Mouse (Mus musculus): ENCODE results near the gene Parp3.
"Not testable (repeated sequence)": the region's sequence is repeated elsewhere in the genome, so short reads cannot be mapped to it uniquely, and the experiment has no call there.

Gene Parp3

DNA sequence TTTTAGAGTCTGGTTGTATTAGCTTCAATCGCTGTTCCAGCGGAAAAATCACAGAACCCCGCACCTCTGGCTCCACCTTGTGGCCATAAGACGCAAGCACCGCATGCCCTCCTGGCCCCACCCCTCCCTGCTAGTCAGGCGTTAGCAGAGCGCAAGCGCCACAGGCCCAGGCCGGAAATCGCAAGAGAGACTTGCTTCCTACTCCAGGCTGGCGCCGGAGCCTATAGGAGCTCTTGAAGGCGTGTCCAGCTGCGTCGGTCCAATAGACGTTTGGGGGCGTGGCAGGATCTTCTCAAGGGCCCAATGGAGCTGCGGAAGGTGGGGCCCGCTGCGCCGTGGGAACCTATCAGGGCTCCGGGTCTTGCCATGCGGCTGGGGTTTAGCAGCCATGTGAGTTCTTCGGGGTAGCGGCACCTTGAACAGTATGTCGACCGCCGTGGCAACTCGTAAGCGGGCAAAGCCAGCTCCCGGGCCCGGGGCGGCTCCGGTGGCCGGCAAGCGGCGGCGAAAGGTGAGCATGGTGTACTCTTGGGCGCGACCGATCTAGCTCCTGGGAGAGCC lies at the start of gene Parp3:
TSS of gene Parp3 (minus strand) at position 26 of the 561 bp plus-strand sequence.
- peak; percentile 100 for DNase-seq (ENCODE audit: low read depth, low spot score)

DNA sequence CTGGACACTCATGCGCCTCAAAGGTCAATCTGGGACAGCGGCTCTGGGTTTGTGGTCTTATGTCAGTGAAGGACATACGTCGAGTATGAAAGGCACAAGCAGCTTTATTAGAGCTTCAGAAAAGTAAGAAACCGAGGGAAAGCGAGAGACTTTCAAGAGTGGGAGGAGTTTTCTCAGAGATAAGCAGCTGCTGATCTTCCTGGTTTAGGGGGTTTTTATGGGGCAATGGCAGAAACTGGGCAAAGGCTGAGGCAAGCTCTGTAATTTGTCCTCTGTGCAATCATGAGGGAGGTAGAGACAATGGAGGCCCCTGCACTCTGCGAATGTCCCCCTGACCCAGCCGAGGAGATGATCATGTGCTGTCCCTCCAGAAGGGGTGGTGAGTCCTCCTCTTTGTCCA lies 43.2 kb upstream of the Parp3 start:
- DNase-seq (ENCODE audit: low read depth, low spot score): no peak

DNA sequence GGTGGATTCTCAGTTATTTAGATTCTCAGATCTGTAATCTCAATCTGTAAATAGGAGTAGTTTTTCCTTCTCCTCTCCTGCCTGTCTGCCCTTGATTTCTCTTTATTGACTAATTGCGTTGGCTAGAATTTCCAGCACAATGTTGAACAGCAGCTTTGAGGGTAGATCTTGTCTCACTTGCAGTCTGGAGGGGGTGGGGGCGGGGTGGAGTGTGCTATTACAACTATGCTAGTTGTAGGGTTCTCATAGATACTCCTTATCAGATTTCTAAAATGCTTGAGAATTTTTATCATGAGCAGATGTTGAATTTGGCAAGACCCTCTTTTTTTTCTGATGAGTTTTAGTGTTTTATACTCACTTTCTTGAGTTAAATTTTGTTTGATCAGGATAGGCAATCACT lies 42.7 kb upstream of the Parp3 start:
- DNase-seq (ENCODE audit: low read depth, low spot score): no peak

DNA sequence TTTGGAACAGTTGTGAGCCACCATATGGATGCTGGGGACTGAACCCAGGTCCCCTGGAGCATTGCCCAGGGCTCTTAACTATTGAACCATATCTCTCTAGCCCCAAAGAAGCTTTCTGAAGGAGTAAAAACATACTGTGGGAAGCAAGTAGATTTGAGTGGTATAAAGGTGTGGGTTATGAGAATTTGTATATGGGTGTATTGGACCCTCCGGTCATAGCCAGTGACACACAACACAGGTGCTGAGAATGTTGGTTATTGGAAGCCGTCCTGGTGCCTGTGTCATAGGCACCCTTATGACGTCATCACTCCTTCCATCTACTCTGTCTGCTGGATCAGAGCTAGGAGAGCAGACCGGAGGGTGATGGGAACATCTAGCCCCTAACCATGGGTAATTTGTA lies 37.5 kb upstream of the Parp3 start, which contains the start of gene Iqcf5:
TSS of gene Iqcf5 (plus strand) at position 301 of the 400 bp plus-strand sequence.
- DNase-seq (ENCODE audit: low read depth, low spot score): no peak

DNA sequence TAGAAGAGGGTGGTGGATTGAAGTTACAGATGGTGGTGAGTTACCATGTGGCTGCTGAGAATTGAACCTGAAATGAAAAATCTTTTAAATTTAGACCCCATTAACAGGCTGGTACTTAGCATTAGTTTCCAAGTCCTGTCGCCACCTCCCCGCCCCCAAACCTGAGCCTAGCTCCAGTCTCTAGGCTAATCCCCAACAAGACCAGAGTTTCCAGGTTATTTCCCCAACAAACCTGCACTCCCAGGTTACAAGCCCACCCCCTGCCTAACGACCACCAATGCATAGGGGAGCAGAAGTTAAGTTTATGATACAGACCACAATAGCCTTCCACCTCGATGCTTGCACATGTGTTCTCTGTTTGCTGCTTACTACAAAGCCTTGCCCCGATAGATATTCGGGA lies 36.8 kb upstream of the Parp3 start:
- DNase-seq (ENCODE audit: low read depth, low spot score): no peak

DNA sequence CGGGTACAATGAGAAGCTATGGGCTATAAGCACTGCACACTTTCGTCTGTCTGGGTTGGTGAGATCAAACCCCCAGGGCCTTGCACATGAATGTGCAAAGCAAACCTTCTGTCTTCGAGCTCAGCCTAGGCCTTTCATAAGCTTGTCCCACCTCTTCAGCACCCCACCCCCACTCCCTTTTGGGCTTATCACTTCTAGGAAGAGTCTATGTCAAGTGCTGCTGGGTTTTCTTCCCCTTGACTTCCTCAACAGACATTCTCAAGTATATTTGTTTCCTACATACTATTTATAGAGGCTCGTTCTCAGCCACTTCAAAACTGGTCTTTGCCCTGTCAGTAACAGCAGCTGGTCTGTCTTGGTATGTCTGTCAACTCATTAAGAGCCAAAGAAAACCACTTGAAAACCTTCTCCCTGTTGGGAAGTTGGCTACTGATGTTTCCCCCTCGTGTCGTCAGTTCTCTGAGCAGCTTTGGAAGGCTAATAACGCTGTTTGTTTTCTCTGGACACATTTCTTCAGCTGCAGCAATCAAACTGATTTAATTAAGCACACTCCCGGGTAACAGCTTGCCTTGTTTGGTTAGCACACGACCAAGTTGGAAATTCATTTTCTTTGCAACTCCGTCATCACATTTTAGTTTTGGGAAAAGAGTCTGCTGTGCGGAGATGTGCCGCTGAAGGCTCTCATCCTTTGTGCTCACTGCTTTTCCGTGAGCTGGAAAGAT lies 36.1 kb upstream of the Parp3 start:
- no peak for DNase-seq (ENCODE audit: low read depth, low spot score)

DNA sequence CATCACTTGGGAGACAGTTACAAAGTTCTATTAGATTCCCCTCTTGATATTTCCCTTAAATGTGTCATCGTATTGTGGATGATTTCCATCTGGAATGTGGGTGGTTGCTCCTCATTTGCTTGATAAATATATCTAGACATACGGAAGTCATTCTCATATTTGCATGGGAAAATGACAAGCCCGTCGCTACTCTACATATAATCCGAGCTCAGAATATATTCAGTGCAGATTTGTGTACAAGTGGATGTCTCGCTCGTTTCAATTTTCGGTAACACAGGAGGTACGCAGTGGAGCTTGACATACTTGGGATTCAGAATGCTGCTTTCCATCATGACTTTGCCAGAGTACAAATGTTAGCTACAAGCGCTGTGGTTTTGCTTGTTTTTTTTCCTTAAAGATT lies 32.6 kb upstream of the Parp3 start:
- no peak for DNase-seq (ENCODE audit: low read depth, low spot score)

DNA sequence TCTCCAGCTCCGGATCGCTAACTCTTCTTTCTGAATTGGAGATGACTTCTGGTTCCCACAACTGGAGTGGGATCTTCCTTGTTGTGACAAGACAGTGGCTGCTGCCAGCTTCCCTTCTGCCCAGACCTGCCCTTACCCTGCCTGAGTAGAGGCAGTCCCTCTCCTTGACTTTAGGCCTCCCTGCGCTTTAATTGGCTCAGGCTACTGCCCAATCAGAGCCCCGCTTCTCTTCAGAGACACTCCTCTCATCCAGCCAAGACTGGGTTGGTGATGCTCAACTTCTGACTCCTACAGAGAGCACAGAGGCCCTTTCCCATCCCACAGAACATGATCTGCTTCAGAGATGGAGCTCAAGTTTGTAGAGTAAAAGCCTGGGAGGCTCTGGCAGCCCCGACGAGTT lies 27.5 kb upstream of the Parp3 start:
- no peak for DNase-seq (ENCODE audit: low read depth, low spot score)

DNA sequence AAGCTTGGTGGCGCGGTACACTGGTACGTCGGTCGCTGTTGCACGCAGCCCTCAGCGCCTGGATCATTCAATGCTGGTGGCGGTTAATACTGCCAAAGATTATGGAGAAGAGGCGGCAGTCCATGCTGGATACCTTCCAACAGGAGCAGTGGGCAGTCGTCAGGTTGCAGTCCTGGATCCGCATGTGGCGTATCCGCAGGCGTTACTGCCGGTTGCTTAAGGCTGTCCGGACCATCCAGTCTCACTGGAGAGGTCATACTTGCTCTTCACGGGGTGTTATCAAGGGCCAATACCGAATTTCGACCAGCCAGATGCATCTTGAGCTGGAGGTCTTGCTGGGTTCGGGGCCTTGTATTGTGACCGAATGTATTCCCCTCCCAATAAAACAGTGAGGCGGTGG lies 25.1 kb upstream of the Parp3 start:
- DNase-seq (ENCODE audit: low read depth, low spot score): no peak

DNA sequence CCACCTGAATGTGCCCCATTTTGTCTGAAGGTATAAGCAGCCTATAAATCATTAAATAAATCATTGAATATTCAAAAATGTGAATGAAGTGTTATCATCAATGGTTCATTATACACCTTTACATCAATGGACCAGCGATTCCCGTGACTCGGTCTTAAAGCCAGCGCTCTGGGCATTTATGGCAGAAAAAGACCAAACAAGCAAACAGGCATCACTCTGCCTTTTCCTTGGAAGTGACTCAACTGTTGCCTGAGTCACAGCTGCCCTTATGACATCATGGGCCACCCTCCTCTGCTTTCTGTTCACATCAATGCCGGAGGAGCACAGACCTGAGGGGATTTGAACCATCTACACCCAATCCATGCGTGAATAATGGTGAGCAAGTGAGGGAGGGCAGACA lies 22.9 kb upstream of the Parp3 start, which contains the start of gene Iqcf1:
TSS of gene Iqcf1 (plus strand) at position 301 of the 400 bp plus-strand sequence.
- peak; percentile 43 for DNase-seq (ENCODE audit: low read depth, low spot score)

DNA sequence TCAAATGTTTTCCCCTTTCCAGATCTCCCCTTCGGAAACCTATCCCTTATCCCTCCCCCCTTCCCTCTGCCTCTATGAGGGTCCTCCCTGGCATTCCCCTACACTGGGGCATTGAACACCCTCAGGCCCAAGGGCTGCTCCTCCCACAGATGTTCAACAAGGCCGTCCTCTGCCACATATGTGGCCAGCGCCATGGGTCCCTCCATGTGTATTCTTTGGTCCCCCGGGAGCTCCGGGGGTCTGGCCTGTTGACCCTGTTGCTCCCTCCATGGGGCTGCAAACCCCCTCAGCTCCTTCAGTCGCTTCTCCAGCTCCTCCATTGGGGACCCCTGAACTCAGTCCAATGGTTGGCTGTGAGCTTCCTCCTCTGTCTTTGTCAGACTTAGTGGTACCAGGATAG lies 10.9 kb upstream of the Parp3 start:
- DNase-seq (ENCODE audit: low read depth, low spot score): not testable (repeated sequence)

DNA sequence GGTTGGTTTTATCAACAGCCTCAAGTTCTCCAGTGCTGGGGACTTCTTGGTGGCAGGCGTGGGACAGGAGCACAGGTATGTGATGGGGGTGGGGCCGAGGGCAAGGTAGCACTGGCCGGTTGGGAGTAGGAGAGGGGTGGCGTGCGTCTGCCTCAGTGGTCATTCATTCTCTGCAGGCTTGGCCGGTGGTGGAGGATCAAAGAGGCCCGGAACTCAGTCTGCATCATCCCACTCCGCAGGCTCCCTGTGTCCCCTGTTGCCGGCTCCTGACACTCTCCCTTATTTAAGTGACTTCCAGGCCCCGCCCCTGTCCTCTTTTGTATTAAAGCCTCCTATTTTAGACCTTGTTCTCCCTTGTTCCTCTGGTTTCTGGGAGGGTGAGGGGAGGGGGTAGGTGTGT lies 8.3 kb upstream of the Parp3 start:
- no peak for DNase-seq (ENCODE audit: low read depth, low spot score)

DNA sequence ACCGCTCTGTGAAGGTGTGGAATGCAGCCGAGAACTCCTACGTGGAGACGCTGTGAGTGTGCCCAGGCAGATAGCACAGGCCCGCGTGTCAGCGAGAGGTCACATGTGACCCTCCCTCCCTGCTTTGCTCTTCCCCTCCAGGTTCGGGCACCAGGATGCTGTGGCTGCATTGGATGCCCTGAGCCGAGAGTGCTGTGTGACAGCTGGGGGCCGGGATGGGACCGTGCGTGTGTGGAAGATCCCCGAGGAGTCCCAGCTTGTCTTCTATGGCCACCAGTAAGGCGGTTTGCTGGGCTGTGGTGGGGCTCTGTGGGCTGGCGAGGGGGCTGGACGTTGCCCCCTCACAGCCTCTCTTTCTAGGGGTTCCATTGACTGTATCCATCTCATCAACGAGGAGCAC lies 6.9 kb upstream of the Parp3 start:
- no peak for DNase-seq (ENCODE audit: low read depth, low spot score)

DNA sequence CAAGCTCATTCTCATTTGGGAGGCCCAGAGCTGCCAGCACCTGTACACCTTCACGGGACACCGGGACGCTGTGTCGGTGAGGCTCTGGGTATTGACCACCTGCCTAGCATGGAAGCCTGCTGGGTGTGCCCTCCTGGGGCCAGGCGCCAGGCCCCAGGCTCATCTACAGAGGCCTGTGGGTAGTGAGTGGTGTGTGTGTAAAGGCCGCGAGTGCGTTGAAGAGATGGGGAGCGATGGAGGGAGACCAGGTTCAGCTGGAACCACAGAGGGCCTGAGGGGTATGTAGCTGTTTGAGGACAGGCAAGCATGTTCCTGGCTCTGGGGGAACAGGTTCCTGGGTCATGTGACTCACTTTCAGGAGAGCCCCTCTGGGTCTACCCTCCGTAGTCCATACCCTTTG lies 6.4 kb upstream of the Parp3 start:
- no peak for DNase-seq (ENCODE audit: low read depth, low spot score)

DNA sequence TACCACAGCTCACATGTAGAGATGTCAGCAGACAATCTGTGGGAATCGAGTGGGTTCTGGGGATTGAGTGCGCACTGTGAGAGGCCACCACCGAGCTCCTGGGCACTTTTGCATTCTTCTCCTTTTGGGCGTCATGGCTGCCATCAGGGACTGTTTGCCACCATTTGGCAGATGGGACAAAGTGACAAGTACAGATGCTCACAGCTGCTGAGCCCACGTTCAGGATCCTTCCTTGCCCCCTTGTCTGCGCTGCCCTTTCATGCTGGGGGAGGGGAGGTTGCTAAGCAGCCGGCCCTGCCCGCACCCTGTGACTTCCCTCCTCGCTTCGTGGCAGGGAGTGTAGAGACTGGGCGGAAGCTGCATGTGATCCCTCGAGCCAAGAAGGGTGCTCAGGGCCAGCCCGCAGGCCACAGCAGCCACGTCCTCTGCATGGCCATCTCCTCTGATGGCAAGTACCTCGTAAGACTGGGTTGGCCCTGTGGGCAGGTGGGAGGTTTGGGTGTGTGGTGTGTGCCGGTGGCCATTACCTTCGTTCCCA lies 5.9 kb upstream of the Parp3 start:
- no peak for DNase-seq (ENCODE audit: low read depth, low spot score)

DNA sequence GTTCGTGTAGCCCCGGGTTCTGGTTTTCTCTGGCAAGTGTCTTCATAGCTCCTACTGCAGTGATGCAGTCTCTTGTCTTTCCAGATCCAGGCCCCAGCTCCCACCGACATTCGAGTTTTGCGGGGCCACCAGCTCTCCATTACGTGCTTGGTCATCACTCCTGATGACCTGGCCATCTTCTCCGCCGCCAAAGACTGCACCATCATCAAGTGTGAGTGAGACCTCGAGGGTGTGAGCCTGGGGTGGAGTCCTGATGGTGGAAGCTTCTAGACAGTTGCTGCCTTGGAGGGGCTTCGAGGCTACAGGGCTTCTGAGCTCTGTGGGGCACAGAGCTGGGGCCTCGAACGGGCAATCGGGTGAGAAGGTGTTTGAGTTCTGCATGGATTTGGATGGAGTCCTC lies 4.9 kb upstream of the Parp3 start:
- no peak for DNase-seq (ENCODE audit: low read depth, low spot score)

DNA sequence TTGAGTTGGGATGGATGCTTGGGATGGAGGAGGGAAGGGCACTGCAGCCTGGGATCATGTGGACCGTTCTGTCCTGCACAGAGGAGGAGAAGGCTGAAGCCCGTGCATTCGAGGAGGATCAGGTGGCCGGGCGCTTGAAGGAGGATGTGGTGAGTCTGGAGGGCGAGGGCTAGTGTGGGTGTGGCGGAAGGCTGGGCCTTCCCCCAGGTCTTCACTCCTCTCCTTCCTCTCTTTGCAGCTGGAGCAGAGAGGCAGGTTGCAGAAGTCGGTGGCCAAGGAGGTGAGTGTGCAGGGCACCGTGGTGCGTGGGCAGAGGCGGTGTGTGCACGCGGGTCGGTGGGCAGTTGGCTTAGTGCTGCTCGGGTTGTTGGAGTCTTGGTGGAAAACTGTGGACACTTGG lies 4.3 kb upstream of the Parp3 start:
- DNase-seq (ENCODE audit: low read depth, low spot score): no peak

DNA sequence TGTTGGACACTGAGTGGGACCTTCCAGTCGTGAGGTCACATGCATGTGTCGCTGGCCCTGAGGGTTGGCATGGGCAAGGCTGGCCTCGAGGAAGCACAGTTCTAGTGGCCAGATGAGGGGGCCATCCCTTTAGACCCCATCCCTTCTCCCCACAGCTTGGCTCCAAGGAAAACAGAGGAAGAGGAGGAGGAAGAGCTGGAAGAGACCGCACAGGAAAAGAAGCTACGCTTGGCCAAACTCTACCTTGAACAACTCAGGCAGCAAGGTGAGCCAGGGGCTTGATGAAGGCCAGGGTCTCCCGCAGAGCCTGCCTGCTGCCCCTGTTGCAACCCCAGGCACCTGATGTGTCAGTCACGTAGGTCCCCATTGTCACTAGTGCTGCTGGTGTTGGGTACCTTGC lies 3.8 kb upstream of the Parp3 start:
- no peak for DNase-seq (ENCODE audit: low read depth, low spot score)

DNA sequence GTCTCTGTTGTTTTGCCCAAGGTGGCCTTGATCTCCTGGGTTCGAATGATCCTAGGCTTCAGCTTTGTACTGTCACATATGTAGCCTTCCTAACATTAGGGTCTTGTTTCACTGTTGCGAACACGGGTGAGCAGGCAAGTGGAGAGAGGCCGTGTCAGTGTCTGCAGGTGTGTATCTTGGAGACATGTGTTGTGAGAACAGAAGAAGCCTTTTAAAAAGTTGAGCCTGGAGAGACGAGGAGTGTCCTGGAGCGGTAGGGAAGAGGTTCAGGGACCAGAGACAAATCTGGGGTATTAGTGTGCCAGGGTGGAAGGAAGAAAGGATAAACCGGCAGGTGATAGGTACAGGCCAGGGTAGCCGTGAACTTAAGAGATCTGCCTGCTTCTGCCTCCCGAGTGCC lies 1.4 kb upstream of the Parp3 start:
- no peak for DNase-seq (ENCODE audit: low read depth, low spot score)

DNA sequence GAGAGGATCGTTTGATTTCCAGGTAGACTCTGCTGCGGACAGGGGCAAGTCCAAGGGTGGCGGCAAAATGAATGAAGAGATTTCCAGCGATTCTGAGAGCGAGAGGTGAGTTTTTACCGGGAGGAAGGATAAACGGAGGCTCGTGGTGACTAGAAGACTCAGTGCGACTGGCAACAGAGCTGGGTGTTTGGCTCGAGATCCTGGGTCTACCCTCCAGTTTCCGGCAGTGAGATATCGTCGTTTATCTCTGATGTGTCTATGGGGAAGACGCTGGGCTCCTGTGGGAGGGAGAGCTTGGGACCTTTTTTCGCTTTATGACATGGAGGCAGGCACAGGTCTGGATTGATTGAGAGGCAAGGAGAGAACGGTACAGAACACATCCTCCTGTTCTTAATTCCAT lies 900 bp upstream of the Parp3 start:
- no peak for DNase-seq (ENCODE audit: low read depth, low spot score)

DNA sequence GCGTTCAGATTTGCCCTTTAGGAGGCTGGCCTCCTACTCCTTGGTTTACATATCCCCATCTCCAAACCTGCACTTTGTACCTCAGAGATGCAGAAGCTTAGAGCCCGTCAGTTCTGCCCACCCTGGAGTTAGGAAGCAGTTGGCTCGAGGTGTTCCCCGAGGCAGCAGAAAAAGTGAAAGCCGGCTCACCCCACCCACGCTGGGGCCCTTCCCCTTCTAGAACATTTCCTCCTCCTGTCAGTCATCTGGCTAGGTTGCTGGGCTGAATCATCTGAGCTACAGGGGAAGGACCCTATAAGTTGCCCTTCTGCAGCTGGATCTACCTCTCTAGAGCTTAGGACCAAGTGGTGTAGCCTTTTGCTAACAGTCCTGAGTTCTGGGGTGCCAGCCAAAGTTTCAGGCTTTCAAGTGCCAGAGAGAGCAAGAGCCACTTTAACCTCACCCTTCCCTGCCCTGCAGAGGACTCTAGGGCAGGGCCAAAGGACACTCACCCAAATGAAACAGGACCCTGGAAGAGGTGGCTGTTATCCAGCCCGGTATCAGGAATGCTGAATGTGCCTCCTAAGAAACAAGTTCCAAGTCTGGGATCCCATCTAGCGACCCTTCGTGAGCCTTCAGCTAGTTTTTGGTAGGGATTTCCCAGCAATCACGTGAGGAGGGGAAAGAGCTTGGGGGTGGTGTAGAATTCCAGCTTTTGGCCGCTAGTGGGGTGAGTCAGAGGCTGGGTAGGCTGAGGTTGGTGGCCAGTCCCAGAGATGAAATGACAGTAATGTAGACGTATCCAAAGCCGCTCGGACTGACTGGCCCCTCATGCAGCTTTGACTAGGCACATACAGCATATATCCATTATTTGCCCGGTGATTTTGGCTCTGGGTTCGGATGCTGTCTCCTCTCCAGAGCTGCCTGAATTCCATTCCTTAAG lies 486 bp downstream of the Parp3 start:
- DNase-seq (ENCODE audit: low read depth, low spot score): peak; percentile 95

DNA sequence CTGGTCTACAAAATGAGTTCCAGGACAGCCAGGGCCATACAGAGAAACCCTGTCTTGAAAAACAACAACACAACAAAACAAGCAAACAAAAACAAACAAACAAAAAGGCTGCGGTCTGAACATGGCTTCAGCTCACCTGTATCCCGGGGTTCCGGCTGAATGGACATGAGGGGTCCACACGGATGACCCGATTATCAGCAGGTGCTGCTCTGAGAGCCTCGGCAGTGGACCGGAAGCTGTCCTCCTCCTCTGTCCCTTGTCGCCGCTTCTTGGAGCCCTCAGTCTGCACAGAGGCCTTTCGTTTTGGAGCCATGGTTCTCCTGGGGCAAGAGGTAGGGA lies 1.1 kb downstream of the Parp3 start, which contains the start of gene Rrp9:
TSS of gene Rrp9 (plus strand) at position 301 of the 339 bp plus-strand sequence.
- DNase-seq (ENCODE audit: low read depth, low spot score): no peak
